Mouse (Mus musculus) embryo, embryonic 10 days (tissue): ENCODE measurements around the gene Wasf2.
A peak's percentile ranks its signal among the peaks of the same experiment; 100 is the strongest.

Experiments used
- DNase-seq: peaks from one replicate; pipeline ENCODE4 v3.0.0-alpha.2; 2015; ENCODE audit warnings: low spot score

The Wasf2 gene

GRCm38 (mm10) chr4:133175998-133176760 lies 45.9 kb downstream of the Wasf2 start:
- peak; percentile 29 for DNase-seq

GRCm38 (mm10) chr4:133176761-133177403 lies 46.6 kb downstream of the Wasf2 start:
- DNase-seq: no peak

GRCm38 (mm10) chr4:133178305-133178704 lies 48.0 kb downstream of the Wasf2 start:
- DNase-seq: no peak

GRCm38 (mm10) chr4:133179258-133179657 lies 49.0 kb downstream of the Wasf2 start:
- no peak for DNase-seq

GRCm38 (mm10) chr4:133182439-133183033 lies 52.2 kb downstream of the Wasf2 start:
- DNase-seq: no peak

- no peak for DNase-seq
Observed at GRCm38 (mm10) chr4:133184031-133184897, 54.0 kb downstream of the Wasf2 start.

GRCm38 (mm10) chr4:133184898-133185665 lies 54.8 kb downstream of the Wasf2 start:
- peak; percentile 29 for DNase-seq

- no peak for DNase-seq
Observed at GRCm38 (mm10) chr4:133185893-133186292, 55.6 kb downstream of the Wasf2 start.

GRCm38 (mm10) chr4:133186856-133187255 lies 56.6 kb downstream of the Wasf2 start:
- DNase-seq: no peak

- no peak for DNase-seq
Observed at GRCm38 (mm10) chr4:133189396-133189795, 59.1 kb downstream of the Wasf2 start.

- DNase-seq: no peak
Observed at GRCm38 (mm10) chr4:133194482-133194881, 64.2 kb downstream of the Wasf2 start.

- no peak for DNase-seq
Observed at GRCm38 (mm10) chr4:133195014-133195413, 64.7 kb downstream of the Wasf2 start.

GRCm38 (mm10) chr4:133196136-133196535 lies 65.8 kb downstream of the Wasf2 start:
- no peak for DNase-seq

GRCm38 (mm10) chr4:133196852-133197251 lies 66.5 kb downstream of the Wasf2 start:
- DNase-seq: no peak

- DNase-seq: peak; percentile 23
Observed at GRCm38 (mm10) chr4:133197355-133197754, 67.0 kb downstream of the Wasf2 start.

- DNase-seq: peak; percentile 56
Observed at GRCm38 (mm10) chr4:133197801-133198286, 67.5 kb downstream of the Wasf2 start.

- peak; percentile 75 for DNase-seq
Observed at GRCm38 (mm10) chr4:133198337-133199180, 68.3 kb downstream of the Wasf2 start.

GRCm38 (mm10) chr4:133199743-133200142 lies 69.4 kb downstream of the Wasf2 start:
- no peak for DNase-seq

- DNase-seq: no peak
Observed at GRCm38 (mm10) chr4:133200343-133200742, 70.0 kb downstream of the Wasf2 start.
